Mouse (Mus musculus): ENCODE measurements around the gene Tmc3. TPM values are rescaled to one million over a fixed set of nuclear protein-coding genes. Genes with fewer than 3 reads are reported as not detected.

The Tmc3 gene
- polyA plus RNA-seq, 1 experiment from 2014 or later = 0.63 TPM

- Histone ChIP-seq H3K4me1 (replicated peaks) (no peaks in the 10 kb centered on the region), H3K9me3 (replicated peaks) (no peaks in the 10 kb centered on the region), H3K4me2 (no peak overlapping the region), H3K4me3 (no peak overlapping the region), H3K27ac (ENCODE audit: poor library complexity, severe bottlenecking) (no peak overlapping the region), H3K9ac (no peak overlapping the region), H3K36me3 (no peaks in the 10 kb centered on the region), H3K27me3 (replicated peaks) (no peaks in the 10 kb centered on the region)
- ATAC-seq (ENCODE audit: insufficient number of reproducible peaks, low FRiP score) = no peak
- WGBS = 72% methylated on average over 1 of the region's 1 CpGs
These were observed 39.3 kb downstream of the Tmc3 start for GRCm38 (mm10) chr7:83624065-83624464.

DNA sequence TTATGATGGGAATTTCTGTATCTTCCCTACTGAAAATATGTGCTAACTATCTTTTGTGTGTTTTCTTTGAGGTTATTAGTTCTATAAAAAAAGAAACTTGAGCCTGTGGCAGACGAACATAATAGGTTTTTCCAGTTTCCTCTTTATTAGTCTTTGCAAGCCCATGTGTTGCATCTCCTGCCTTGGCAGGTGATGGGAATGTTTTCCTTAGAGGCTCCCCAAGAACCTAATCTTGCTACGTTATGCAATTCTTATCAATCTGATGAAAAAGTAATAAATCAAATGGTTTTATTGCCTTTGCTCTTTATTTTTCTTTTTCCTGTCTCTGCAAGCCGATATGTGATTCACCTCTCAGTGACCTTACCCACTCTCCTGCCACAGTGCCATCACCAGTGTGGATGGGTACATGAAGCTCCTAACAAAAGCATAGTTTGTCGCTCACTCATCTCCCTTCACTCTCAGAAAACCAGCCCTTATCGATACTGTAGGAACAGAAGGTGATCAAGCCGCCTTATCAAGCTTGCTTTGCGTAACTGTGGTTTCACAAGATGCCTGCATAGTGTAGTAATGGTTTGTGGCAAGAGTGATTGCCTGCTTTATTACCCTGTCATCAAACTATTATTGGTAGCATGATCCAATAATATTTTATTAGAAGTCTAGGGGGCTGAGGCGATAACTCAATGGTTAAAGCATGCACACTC lies 42.0 kb downstream of the Tmc3 start:
- H3K4me3 ChIP-seq = no peak overlapping the region
- no peak overlapping the region for H3K27ac ChIP-seq (ENCODE audit: poor library complexity, severe bottlenecking)
- H3K4me2 ChIP-seq = no peak overlapping the region
- no peak for ATAC-seq (ENCODE audit: insufficient number of reproducible peaks, low FRiP score)
- no peak overlapping the region for H3K9ac ChIP-seq
- H3K9me3 ChIP-seq (replicated peaks) = no peaks in the 10 kb centered on the region
- H3K36me3 ChIP-seq = no peaks in the 10 kb centered on the region
- H3K4me1 ChIP-seq (replicated peaks) = peaks cover 8% of the 10 kb centered on the region
- WGBS = 70% methylated on average over 8 of the region's 8 CpGs
- no peaks in the 10 kb centered on the region for H3K27me3 ChIP-seq (replicated peaks)

GRCm38 (mm10) chr7:83627369-83627768 lies 42.6 kb downstream of the Tmc3 start:
- no peaks in the 10 kb centered on the region for H3K36me3 ChIP-seq
- no peak overlapping the region for H3K9ac ChIP-seq
- H3K27ac ChIP-seq (ENCODE audit: poor library complexity, severe bottlenecking) = no peak overlapping the region
- no peaks in the 10 kb centered on the region for H3K27me3 ChIP-seq (replicated peaks)
- H3K9me3 ChIP-seq (replicated peaks) = no peaks in the 10 kb centered on the region
- no peak overlapping the region for H3K4me2 ChIP-seq
- WGBS = 82% methylated on average over 4 of the region's 4 CpGs
- H3K4me3 ChIP-seq = no peak overlapping the region
- peaks cover 8% of the 10 kb centered on the region for H3K4me1 ChIP-seq (replicated peaks)
- ATAC-seq (ENCODE audit: insufficient number of reproducible peaks, low FRiP score) = no peak

DNA sequence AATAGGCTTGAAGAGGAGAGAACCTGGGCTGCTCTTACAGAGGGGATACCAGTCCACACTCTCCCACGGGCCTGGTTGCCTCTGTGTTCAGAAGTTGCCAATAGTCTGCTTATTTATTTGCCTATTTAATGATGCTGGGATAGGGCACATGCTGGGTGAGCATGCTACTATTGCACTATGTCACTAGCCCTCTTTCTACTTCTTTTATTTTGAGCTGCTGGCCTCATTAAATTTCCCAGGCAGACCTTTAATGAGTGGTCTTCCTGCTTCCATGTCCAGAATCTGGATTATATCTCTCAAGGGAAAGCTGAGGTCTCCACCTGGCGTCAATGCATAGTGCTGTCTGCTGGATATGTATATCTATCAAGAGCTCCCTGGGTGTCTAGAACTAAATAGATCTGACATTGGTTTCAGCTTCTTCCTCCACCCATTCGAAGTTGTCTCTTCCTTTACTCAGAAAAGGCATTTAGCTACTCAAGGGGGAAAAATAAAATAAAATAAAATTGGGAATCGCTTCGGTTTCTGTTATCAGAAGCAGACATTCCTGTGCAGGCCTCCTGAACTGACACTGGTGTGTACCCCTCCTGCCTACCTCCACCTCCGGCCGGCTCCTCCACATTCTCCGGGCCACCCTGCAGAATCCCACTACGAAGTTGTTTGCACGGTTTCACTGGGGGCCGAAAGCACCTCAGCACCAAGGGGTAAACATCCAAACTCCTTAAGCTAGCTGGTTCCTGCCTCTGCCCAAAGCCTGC lies 46.5 kb downstream of the Tmc3 start:
- Histone ChIP-seq H3K9me3 (replicated peaks) (no peaks in the 10 kb centered on the region), H3K4me3 (peak overlapping the region; percentile 73), H3K27ac (ENCODE audit: poor library complexity, severe bottlenecking) (peak overlapping the region; percentile 51; the same call in 1 of the 2 replicates), H3K9ac (peak overlapping the region; percentile 81), H3K4me1 (replicated peaks) (peaks cover 27% of the 10 kb centered on the region), H3K27me3 (replicated peaks) (no peaks in the 10 kb centered on the region), H3K36me3 (peaks cover 18% of the 10 kb centered on the region), H3K4me2 (peak overlapping the region; percentile 73)
- peak; percentile 55 for ATAC-seq (ENCODE audit: insufficient number of reproducible peaks, low FRiP score)
- 9% methylated on average over 11 of the region's 11 CpGs for WGBS

DNA sequence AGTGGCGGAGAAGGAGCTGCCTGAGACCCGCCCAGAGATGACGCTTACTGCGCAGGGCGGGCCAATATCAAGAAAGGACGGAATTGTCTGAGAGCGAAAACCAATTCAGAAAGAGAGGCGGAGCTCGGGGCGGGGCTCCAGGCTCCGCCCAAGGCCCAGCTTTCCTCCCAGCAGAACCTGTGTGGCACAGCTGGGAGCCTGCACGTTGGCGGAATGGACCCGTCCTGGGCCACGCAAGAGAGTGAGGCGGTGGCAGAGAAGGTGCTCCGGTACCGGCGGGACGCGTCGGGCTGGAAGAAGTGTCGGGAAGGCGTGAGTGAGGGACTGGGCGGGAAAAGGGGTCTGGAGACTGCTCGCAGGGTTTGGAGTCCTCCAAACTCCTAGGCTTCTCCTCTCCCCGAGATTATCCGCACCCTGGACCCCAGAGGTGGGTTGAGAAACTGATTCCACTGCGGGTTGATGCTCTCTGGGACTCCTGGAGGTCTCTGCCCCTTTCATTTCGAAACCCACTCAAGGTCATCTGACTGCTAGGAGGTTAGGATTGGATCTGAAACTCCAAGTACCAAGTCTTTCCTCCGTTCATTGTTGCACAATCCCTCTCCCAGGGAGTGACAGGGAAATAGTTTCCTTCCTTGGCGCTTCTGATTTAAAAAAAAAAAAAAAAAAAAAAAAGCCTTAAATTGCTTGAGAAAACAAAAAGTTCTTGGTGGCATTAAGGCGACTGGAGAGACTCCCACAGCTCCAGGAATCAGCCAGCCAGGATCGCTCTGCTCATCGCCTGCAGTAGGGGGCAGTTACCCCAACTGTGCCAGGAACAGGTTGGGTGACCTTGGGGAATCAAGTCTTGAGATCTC lies 47.3 kb downstream of the Tmc3 start, which contains the start of gene Stard5:
Gene Stard5 (plus strand): TSS at position 132 of the 854 bp plus-strand sequence.
- H3K4me1 ChIP-seq (replicated peaks) = peaks cover 27% of the 10 kb centered on the region

GRCm38 (mm10) chr7:83632682-83633120 lies 48.0 kb downstream of the Tmc3 start:
- no peak for ATAC-seq (ENCODE audit: insufficient number of reproducible peaks, low FRiP score)
- H3K9ac ChIP-seq = peak overlapping the region; percentile 81
- peak overlapping the region; percentile 73 for H3K4me2 ChIP-seq
- peaks cover 32% of the 10 kb centered on the region for H3K36me3 ChIP-seq
- WGBS = 28% methylated on average over 6 of the region's 6 CpGs
- H3K27ac ChIP-seq (ENCODE audit: poor library complexity, severe bottlenecking) = 0 out of 2 replicates have a peak overlapping the region, but pooled peaks have one; percentile 28
- no peaks in the 10 kb centered on the region for H3K9me3 ChIP-seq (replicated peaks)
- no peaks in the 10 kb centered on the region for H3K27me3 ChIP-seq (replicated peaks)
- peak overlapping the region; percentile 73 for H3K4me3 ChIP-seq
- peaks cover 27% of the 10 kb centered on the region for H3K4me1 ChIP-seq (replicated peaks)

More for the DNA sequence above, 47.3 kb downstream of the Tmc3 start, which contains the start of gene Stard5:
- H3K9me3 ChIP-seq (replicated peaks) = no peaks in the 10 kb centered on the region
- peak within 1 kb of the TSS; percentile 73 for H3K4me3 ChIP-seq
- under 1% methylated on average over 35 of the region's 35 CpGs for WGBS
- peak within 1 kb of the TSS; percentile 81 for H3K9ac ChIP-seq
- H3K36me3 ChIP-seq = peaks cover 26% of the 10 kb centered on the region
- H3K27ac ChIP-seq (ENCODE audit: poor library complexity, severe bottlenecking) = peak within 1 kb of the TSS; percentile 55
- peak; percentile 91 for ATAC-seq (ENCODE audit: insufficient number of reproducible peaks, low FRiP score)
- no peaks in the 10 kb centered on the region for H3K27me3 ChIP-seq (replicated peaks)
- H3K4me2 ChIP-seq = peak within 1 kb of the TSS; percentile 73

DNA sequence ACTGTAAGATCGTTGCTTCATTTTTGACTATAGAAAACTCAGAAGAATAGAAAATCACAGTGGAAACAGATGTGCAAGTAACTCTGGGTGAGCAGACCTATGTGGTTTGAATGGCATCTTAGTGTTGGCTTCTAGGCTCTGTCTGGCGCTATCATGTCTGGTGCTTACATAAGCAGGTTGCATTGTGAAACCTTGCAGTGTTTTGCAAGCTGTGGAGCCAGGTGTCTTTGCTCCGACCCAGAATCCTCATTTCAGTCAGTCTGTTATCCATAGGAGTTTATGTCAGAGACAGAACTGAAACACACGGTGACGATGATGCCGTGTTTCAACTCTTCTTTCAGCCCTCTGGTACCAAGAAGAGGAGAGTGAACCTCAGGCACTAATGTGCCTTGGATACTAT lies 49.1 kb downstream of the Tmc3 start:
- ATAC-seq (ENCODE audit: insufficient number of reproducible peaks, low FRiP score) = no peak
- H3K4me3 ChIP-seq = peak overlapping the region; percentile 73; the same call in 1 of the 2 replicates
- WGBS = 86% methylated on average over 6 of the region's 6 CpGs

DNA sequence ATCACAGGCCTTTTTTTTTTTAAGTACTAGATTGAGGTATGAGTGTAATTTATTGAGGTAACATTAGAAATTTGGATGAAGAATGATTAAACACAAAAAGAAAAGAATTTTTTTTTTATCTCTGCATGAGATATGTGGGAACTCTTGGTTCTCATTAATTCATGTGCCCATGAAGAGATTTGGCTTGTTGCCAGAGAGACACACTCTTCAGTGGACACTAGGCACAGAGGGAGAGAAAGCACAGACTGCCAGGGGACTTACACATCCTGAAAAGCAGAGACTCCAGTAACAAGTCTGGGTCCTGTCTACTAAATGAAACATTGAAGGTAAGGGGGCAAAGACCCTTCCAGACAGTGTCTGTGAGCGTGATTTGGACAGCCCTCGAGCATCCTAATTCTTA lies 51.0 kb downstream of the Tmc3 start:
- WGBS = 92% methylated on average over 2 of the region's 2 CpGs
- H3K4me2 ChIP-seq = no peak overlapping the region
- H3K4me3 ChIP-seq = no peak overlapping the region
- ATAC-seq (ENCODE audit: insufficient number of reproducible peaks, low FRiP score) = no peak
- peaks cover 43% of the 10 kb centered on the region for H3K4me1 ChIP-seq (replicated peaks)
- H3K9me3 ChIP-seq (replicated peaks) = no peaks in the 10 kb centered on the region
- H3K27me3 ChIP-seq (replicated peaks) = no peaks in the 10 kb centered on the region
- H3K27ac ChIP-seq (ENCODE audit: poor library complexity, severe bottlenecking) = no peak overlapping the region
- H3K36me3 ChIP-seq = peaks cover 57% of the 10 kb centered on the region
- H3K9ac ChIP-seq = no peak overlapping the region

More for the DNA sequence above, 49.1 kb downstream of the Tmc3 start:
- H3K4me1 ChIP-seq (replicated peaks) = peaks cover 27% of the 10 kb centered on the region
- no peaks in the 10 kb centered on the region for H3K9me3 ChIP-seq (replicated peaks)
- no peak overlapping the region for H3K27ac ChIP-seq (ENCODE audit: poor library complexity, severe bottlenecking)
- no peak overlapping the region for H3K9ac ChIP-seq
- no peaks in the 10 kb centered on the region for H3K27me3 ChIP-seq (replicated peaks)
- peaks cover 43% of the 10 kb centered on the region for H3K36me3 ChIP-seq
- peak overlapping the region; percentile 73; the same call in 1 of the 2 replicates for H3K4me2 ChIP-seq

GRCm38 (mm10) chr7:83636425-83636824 lies 51.7 kb downstream of the Tmc3 start:
- WGBS = 86% methylated on average over 8 of the region's 8 CpGs
- H3K36me3 ChIP-seq = peaks cover 58% of the 10 kb centered on the region
- peaks cover 42% of the 10 kb centered on the region for H3K4me1 ChIP-seq (replicated peaks)
- H3K9ac ChIP-seq = no peak overlapping the region
- H3K27ac ChIP-seq (ENCODE audit: poor library complexity, severe bottlenecking) = no peak overlapping the region
- H3K4me2 ChIP-seq = no peak overlapping the region
- H3K9me3 ChIP-seq (replicated peaks) = no peaks in the 10 kb centered on the region
- no peak for ATAC-seq (ENCODE audit: insufficient number of reproducible peaks, low FRiP score)
- no peak overlapping the region for H3K4me3 ChIP-seq
- H3K27me3 ChIP-seq (replicated peaks) = no peaks in the 10 kb centered on the region

DNA sequence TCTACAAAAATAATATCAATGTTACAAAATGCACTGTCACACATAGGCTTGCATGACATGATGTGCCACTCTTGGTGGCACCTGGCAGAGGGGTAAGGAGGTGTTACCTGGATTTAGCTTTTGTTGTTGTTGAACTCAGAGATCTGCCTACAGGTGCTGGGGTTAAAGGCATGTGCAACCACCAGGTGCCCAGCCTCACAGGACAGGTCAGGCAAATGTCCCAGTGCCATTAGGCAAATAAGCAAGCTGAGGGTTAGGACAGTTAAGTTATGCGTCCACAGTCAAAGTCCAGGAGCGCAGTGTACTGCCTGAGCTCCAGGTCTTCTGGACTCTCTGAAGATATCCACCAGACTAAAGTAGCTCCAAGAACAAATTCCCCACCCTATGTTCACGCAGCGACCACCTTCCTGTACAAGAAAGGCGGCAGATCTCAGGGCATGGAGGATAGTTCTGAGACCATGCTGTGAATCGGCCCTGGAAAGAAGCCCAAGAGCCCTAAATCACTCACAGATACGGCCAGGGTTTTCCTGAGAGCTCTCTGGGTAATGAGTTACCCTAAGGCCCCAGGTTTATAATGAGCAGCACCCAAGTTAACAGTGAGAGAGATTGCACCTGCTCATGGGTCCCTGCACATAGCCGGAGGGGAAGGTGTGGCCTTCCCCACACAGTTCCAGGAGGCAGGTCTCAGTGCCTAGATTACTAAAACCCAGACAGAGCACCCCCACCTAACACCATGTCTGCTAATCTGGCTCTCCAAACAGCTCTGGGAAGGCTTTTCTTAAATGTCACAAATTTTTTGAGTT lies 53.3 kb downstream of the Tmc3 start:
- no peak overlapping the region for H3K4me3 ChIP-seq
- H3K4me1 ChIP-seq (replicated peaks) = peaks cover 51% of the 10 kb centered on the region
- H3K9ac ChIP-seq = no peak overlapping the region
- H3K4me2 ChIP-seq = no peak overlapping the region
- no peaks in the 10 kb centered on the region for H3K9me3 ChIP-seq (replicated peaks)
- 87% methylated on average over 8 of the region's 8 CpGs for WGBS
- no peak for ATAC-seq (ENCODE audit: insufficient number of reproducible peaks, low FRiP score)
- H3K27me3 ChIP-seq (replicated peaks) = no peaks in the 10 kb centered on the region
- peaks cover 58% of the 10 kb centered on the region for H3K36me3 ChIP-seq
- H3K27ac ChIP-seq (ENCODE audit: poor library complexity, severe bottlenecking) = no peak overlapping the region
